Mouse (Mus musculus) mammary gland, adult 2 months (tissue): ENCODE data around the gene Man2b1. TPM values are rescaled to one million over a fixed set of nuclear protein-coding genes. Genes with fewer than 3 reads are reported as not detected.

ENCODE experiments used
- polyA plus RNA-seq: library from polyadenylated mRNA; depleted of rRNA; stranded (reverse); fragments of >200 nt; gene quantifications from 2 replicates; pipeline ENCODE4 v1.2.3, GENCODE M21; 2012; ENCODE audit warnings: low replicate concordance; rRNA removed

The Man2b1 gene
- polyA plus RNA-seq = 95.4 and 120 TPM in 2 replicates

DNA sequence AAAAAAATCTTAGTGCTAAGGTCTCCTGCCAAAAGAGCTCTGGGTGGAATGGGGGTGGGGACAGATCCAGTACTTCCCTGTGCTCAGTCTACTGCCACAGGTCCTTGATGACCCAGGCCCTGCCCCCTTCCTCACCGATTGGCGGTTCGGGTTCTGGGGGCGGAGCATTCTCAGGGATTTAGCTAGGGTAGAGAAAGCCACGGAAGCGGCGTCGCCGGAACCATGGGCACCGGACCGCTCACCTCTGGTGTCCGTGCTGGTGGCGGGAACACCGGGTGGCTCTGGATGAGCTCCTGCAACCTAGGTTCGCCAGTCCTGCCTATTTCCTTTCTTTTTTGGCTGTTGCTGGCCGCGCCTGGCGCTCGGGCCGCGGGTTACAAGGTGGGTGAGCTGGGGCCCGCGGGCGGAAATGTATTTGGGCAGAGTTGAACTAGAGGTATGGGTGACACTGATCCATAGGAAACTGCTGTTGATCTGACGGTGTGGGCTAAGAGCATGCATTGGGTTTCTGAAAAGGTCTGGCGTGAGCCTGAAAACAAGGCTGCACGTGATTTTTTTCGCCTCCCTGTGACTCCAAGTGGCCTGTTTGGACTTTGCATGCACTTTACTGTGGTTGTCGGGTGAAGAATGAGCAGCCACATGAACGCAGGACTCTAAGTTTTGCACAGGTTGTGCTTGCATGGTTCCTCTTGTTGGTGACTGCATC is at the start of gene Man2b1:
Gene Man2b1, plus strand, starts transcription at position 163 of the 706 bp plus-strand sequence.

DNA sequence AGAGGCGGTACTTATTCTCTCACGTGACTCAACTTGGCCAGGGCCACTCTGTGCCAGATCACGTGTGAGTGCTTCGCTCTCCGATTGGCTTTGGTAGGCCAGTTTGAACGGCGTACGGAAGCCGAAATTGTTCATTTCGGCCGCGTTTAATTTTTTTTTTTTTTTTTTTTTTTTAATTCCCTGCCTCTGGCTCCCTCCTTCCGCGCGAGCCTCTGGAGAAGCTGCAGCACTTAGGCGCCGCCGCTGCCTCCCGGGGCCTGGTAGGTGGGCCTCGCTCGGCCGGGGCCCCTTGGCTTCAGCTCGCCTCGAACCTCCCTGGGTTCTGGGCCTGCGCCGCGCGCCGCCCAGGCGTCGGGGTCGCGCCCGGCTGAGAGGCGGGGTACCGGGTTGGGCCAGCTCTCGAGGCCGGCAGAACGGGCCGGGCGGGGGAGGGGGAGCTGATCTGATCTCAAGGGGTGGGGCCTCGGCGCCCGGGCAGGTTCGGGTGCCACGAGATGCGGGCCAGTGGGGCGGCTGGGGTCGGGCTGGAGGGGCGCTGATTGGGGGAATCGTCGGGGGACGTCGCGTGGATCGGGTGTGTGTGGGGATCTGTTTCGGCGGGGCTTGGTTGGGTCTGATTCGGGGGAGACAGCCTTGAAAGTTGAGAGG is 46.2 kb upstream of the Man2b1 start, which contains the start of gene Tnpo2:
Gene Tnpo2, plus strand, starts transcription at position 198 of the 648 bp plus-strand sequence.

DNA sequence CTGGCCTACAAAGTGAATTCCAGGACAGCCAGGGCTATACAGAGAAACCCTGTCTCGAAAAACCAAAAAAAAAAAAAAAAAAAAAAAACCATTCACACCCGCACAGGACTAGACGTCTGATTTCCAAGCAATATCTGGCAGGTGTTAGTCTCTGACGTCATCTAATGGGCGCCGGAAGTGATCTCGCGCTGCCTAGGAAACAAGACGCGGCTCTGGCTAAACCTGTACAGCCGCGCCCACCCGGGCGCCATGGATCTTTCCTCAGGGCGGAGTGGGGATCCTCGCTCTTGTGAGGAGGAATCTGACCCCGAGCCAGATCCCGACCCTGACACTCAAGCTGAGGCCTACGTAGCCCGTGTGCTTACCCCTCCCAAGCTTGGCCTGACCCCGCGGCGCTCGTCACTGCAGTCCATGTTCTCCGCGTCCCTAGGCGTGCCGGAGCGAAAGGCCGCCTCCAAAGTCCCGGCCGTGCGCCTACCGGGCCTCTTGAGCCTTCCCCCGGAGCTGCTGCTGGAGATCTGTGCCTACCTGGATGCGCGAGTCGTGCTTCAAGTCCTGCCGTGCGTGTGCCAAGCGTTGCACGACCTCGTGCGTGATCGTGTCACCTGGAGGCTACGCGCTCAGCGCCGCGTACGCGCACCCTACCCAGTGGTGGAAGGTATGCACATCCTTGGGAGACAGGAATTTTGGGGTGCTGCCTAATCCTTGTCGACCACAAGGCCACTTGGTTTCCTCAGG is 23.0 kb upstream of the Man2b1 start, which contains the start of gene Fbxw9:
Gene Fbxw9, plus strand, starts transcription at position 177 of the 738 bp plus-strand sequence.

DNA sequence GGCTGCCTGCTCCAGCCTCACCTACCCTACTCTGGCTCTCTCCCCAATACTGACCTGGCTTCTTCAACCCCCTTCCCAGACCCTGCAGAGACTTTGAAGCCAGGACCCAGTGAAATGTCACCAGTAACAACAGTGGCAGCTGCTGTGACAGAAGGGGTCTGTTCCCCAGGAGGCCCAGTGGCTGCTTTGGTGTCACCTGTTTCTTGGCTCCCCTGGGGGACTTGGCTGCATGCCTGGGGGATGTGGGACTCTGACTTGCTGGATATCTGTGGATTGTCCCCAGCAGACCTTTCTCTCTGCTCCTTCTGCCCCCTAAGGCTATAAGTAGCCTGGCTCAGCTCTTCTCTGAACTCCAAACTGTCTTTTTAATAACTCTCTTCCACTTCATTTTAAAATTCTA is 15.1 kb upstream of the Man2b1 start, which contains the start of gene Gm5741:
Gene Gm5741, minus strand, starts transcription at position 1 of the 400 bp plus-strand sequence.

DNA sequence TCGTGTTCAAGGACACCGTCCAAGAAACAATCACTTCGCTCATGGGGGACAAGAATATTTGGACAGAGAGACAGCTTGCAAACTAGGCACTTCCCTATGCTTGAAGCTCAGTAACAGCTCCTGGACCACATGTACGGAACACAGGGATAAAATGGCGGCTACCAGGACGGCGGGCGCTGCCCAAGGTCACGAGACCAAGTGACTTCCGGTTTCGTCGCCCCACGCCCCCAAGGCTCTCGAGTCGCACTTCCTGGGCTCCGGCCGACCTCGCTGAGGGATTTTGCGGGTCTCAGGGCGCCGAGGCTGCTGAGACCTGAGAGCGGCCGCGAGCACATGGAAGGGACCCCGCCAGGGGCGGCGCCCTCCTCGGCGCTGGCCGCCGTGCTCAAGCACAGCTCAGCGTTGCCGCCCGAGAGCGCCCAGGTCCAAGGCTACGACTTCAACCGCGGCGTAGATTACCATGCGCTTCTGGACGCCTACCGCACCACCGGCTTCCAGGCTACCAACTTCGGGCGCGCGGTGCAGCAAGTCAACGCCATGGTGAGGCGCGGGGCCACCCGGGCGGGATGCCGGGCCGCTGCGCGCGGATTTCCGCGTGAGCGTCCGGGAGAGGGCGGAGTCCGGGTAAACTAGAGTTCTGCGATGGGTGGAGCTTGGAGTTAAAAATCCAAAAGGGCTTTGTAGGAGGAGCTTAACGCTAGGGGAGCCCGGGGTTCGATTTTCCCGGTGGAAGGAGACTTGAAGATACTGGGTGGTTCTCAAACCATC is 11.4 kb upstream of the Man2b1 start, which contains the start of gene Dhps:
Gene Dhps, plus strand, starts transcription at position 244 of the 768 bp plus-strand sequence.

DNA sequence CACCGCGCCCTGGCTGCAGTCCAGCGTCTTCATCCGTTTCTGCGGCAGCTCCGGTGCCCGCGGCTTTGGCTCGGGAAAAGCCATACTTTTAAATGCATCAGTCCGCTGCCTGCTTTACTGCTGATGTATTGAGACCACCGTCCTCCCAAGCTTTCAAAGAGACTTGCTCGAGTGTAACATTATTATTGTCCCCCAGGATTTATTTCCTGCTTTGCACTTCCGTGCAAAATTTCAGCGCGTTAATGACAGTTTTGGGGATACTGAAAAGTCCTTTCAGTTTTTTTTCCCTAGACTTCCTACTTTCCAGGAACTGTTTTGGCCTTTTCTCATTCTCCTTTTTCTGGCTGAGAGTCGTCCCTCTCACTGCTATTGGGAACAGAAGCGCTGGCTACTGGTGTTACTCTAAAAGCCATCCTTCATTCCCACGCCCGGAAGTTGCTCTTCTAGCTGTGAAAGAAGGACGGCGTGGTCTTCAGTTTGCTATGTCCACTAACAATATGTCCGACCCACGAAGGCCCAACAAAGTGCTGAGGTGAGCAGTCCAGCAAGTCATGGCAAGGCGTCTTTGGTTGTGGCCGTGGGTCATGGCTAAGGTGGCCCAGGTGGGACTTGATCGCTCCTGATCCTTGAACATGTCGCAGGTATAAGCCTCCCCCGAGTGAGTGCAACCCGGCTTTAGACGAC is 2.4 kb upstream of the Man2b1 start, which contains the start of gene Wdr83os:
Gene Wdr83os, plus strand, starts transcription at position 209 of the 684 bp plus-strand sequence.

DNA sequence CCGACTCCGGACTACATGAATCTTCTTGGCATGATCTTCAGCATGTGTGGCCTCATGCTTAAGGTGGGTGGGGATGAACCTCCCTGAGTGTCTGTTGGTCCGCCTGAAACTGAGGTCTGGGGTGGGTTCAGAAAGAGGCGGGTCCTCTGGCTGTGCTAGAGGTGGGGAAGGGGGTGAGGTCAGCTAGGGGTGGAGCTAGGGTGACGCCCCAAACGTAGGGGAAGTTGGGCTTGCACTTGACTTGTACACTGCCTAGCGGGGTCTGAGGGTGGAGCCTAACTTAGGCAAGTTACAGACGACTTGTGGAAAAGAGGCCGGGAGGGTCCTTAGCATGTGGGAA is 1.9 kb upstream of the Man2b1 start, which contains the start of gene Wdr83:
Gene Wdr83, minus strand, starts transcription at position 91 of the 340 bp plus-strand sequence.

DNA sequence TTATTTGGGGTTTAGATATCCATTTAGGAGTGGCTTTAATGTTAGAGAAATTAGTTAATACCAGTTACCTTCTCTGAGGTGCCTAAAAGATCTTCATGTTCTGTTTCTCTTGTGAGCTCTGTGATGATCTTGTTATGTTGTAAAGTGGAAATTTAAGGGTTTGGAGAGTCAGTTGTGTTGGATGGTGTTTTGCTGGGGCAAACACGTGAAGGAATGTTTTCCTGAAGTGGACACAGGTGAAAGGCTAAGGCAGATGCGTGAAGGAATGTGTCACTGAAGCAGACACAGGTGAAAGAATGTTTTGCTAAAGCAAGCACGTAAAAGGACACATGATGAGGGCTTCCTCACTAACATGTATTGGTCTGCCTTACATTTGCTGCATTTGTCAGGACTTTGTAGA is 39.9 kb downstream of the Man2b1 start, which contains the start of gene Zfp791:
Gene Zfp791, minus strand, starts transcription at position 101 of the 400 bp plus-strand sequence.

Other genes starting within 250 kb of the Man2b1 start
- gene Rad23a, start 242.6 kb upstream of the Man2b1 start, polyA plus RNA-seq = 82.5 and 118 TPM in 2 replicates
- 159 and 214 TPM in 2 replicates for gene Calr, start 236.3 kb upstream of the Man2b1 start, polyA plus RNA-seq
- gene Farsa, start 226.3 kb upstream of the Man2b1 start, polyA plus RNA-seq = 45.3 and 57.4 TPM in 2 replicates
- gene Syce2, start 211.2 kb upstream of the Man2b1 start, polyA plus RNA-seq = 0.81 and 0.99 TPM in 2 replicates
- gene Gcdh, start 189.3 kb upstream of the Man2b1 start, polyA plus RNA-seq = 105 and 190 TPM in 2 replicates
- gene Klf1, start 181.3 kb upstream of the Man2b1 start, polyA plus RNA-seq = 0.16 and 0.51 TPM in 2 replicates
- 41.2 and 44.9 TPM in 2 replicates for gene Dnase2a, start 174.7 kb upstream of the Man2b1 start, polyA plus RNA-seq
- 0.14 and 0.35 TPM in 2 replicates for gene Mast1, start 145.9 kb upstream of the Man2b1 start, polyA plus RNA-seq
- gene Rtbdn, start 136.3 kb upstream of the Man2b1 start, polyA plus RNA-seq = not detected in 2 replicates
- 2.1 TPM in 1 of 2 replicates, not detected in the other for gene Gm49661, start 113.8 kb upstream of the Man2b1 start, polyA plus RNA-seq
- 111 and 179 TPM in 2 replicates for gene Prdx2, start 113.7 kb upstream of the Man2b1 start, polyA plus RNA-seq
- 44.4 and 48.4 TPM in 2 replicates for gene Rnaseh2a, start 113.5 kb upstream of the Man2b1 start, polyA plus RNA-seq
- gene Junb, start 104.6 kb upstream of the Man2b1 start, polyA plus RNA-seq = 50.5 and 206 TPM in 2 replicates
- gene Hook2, start 92.7 kb upstream of the Man2b1 start, polyA plus RNA-seq = 7.7 and 9.8 TPM in 2 replicates
- 0.11 TPM in 1 of 2 replicates, not detected in the other for gene Best2, start 68.7 kb upstream of the Man2b1 start, polyA plus RNA-seq
- 106 and 148 TPM in 2 replicates for gene Asna1, start 58.0 kb upstream of the Man2b1 start, polyA plus RNA-seq
- 44.8 and 82.2 TPM in 2 replicates for gene Trir, start 56.4 kb upstream of the Man2b1 start, polyA plus RNA-seq
- gene Tnpo2, start 46.4 kb upstream of the Man2b1 start, polyA plus RNA-seq = 63.6 and 82.2 TPM in 2 replicates
- 39.5 and 40.0 TPM in 2 replicates for gene Fbxw9, start 23.2 kb upstream of the Man2b1 start, polyA plus RNA-seq
- gene Gm5741, start 15.3 kb upstream of the Man2b1 start, polyA plus RNA-seq = not detected in 2 replicates
- gene Dhps, start 11.5 kb upstream of the Man2b1 start, polyA plus RNA-seq = 37.4 and 72.8 TPM in 2 replicates
- gene Wdr83os, start 2.5 kb upstream of the Man2b1 start, polyA plus RNA-seq = 123 and 209 TPM in 2 replicates
- gene Wdr83, start 2.0 kb upstream of the Man2b1 start, polyA plus RNA-seq = 25.9 and 27.9 TPM in 2 replicates
- gene Zfp791, start 39.8 kb downstream of the Man2b1 start, polyA plus RNA-seq = 0.25 and 0.57 TPM in 2 replicates
- not detected in 2 replicates for gene Cks1brt, start 68.7 kb downstream of the Man2b1 start, polyA plus RNA-seq
- not detected in 2 replicates for gene Olfr371, start 142.7 kb downstream of the Man2b1 start, polyA plus RNA-seq
- 8.7 and 12.0 TPM in 2 replicates for gene Orc6, start 216.4 kb downstream of the Man2b1 start, polyA plus RNA-seq
- gene Vps35, start 216.5 kb downstream of the Man2b1 start, polyA plus RNA-seq = 8.6 and 25.0 TPM in 2 replicates